Mouse (Mus musculus): ENCODE results near the gene AI661453.

AI661453 gene

DNA sequence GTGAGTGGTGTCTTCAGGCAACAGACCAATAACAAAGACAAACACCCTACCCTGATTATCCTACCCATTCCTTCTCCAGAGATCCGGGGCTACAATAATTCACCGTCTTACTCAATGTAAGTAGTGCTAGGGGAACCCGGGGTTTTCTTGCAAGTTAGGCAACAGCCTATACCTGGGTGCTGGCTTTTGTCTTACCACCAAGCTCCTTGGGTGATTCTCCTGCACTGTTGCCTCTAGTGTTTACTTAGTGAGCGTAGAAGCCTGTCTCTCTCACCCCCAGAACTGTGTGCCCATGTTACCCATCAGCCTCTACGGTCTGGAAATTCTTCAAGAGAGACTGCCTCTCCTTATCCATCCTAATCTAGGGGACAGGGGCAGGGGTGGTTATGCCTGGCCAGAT is 67.8 kb downstream of the AI661453 start:
- no peak for DNase-seq

GRCm38 (mm10) chr17:47504941-47505346 is 68.5 kb downstream of the AI661453 start, which contains the start of gene Ccnd3:
Gene Ccnd3 (plus strand): TSS chr17:47505051.
- DNase-seq = peak; percentile 87 to 91

DNA sequence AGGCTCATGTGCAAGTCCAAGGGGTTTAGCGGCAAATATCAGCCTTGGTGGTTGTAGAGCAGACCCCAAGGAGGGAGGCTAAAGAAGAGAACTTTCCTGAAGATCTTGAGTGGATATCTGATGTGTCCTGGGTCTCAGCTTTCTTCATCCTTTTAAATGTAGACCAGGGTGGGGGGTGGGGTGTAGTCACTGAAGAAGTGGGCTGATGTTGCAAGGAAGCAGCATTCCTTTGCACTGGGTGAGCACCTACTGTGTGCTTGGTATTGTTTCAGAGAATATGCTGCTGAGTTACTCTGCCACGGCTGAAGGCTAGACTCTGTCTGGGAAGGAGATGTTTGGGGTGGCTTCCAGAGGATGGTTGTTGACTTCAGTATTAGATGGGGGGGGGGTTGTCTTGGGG is 69.2 kb downstream of the AI661453 start:
- no peak for DNase-seq

DNA sequence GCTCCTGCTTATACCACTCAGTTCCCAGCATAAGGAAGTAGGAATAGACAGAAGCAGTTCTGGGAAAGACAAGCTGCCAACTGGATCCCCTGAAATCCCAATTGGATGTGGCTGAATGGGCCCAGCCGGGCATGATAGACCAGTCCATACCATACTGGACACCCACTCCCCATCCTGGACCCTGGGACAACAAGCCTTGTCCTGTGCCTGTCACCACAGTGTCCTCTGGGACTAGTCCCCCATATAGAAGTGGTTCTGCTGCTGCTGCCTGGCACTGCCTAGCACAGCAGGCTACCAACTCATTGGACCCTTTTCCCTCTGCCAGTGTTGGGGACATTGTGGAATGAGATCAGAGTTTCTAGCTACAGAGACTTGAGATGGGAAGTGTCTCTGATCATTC is 69.6 kb downstream of the AI661453 start:
- DNase-seq = no peak

DNA sequence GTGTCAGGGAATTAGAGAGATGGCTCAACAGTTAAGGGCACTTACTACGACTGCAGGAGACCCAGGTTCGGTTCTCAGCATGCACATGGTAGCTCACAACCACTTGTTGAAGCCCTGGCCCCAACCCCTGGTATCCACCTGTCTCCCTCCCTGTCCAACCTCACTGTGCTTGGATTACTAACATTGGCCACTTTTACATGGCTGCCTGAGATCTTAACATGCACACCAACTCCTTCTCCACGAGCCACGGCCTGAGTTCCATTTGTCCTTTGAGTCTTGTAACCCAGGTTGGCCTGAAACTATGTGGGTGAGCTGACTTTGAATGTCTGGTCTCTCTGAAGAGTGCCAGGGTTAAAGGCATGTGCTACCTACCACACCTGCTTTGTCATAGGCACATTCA is 70.3 kb downstream of the AI661453 start:
- DNase-seq = no peak

DNA sequence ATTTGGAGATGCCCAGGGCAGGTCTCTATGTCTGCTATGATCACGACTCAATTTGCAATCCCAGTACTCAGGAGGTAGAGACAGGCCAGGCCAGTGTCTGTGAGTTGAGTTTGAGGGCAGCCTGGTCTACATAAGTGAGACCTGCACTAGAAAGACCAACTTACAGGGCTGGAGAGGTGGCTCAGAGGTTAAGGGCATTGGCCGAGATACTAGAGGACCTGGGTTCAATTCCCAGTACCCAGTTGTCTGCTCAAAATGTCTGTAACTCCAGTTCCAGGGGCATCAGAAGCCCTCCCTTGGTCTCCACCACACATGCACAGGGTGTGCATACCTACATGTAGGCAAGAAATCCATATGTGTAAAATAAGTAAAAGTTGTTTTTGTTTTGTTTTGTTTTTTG is 71.1 kb downstream of the AI661453 start:
- DNase-seq = no peak

- peak; percentile 97 to 100 for DNase-seq
These were observed 71.7 kb downstream of the AI661453 start for GRCm38 (mm10) chr17:47508012-47508608.

GRCm38 (mm10) chr17:47509031-47509705 is 72.8 kb downstream of the AI661453 start:
- no peak for DNase-seq

DNA sequence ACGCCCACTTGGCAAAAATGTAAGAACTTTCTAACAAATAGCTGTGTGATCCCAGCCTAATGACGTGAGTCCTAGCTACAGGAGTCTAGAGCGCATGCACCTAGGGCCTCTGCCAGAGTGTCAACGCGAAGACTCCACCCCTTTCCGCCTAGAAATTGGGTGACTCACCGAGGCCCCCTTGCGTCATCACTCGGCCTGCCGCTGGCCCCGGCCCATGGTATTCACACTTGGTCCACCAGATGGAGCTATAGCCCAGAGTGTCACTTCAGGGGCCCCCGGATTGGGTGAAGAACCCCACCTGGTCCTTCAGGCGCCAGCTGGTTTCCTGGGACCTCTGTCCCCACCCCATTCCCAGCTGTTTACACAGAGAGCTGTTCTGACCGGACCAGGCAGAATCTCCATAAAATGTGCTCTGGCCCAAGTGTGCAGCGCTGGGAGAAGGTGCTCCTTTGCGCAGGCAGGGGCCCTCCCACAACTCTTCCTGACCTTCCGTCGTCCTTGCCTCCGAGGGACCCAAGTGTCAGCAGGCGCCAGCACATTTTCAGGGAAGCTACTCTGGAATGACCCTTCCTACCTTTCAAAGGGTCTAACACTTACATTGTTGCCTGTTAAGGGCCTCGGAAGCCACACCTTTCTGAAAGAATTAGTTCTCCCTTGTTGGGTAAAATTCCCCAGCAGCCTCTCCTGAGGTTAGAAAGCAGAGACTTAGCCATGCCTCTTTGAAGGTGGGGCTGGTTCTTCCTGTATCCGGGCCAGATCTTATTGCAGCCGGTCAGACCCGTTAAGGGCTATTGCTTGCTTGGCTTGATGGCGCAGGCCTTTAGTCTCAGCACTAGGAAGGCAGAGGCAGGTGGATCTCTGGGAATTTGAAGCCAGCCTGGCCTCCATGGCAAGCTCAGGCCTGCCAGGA is 75.0 kb downstream of the AI661453 start:
- peak; percentile 98 to 99 for DNase-seq

GRCm38 (mm10) chr17:47512956-47513775 is 76.8 kb downstream of the AI661453 start:
- DNase-seq = no peak

DNA sequence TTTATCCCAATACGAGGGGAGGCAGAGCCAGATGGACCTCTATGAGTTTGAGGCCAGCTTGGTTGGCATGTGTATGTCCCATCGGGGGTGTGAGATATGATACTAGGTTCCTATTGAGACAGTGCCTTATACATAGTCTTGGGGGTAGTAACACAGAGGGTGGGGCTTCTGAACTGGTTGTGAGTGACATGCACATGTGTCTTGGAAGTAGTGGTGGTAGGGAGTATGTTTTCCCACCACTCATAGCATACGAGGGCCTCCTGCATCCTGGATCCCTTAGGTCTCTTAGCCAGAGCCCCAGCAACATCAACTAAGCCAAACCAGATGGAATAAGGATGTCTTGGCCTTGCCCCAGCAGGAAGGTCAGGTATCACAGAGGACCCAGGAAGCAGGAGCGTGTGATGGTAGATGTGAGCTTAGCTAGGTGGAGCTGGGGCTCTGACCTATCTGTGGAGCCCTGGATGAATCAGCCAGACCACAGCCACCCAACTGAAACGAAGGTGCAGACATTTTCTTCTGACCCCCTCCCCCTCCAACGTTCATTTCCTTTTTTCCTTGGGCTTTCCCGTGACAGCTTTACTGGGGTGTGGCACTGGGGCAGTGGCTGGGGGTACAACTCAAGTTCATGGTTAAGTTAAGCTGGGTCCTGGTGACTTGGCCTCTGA is 78.9 kb downstream of the AI661453 start:
- no peak for DNase-seq

GRCm38 (mm10) chr17:47516232-47516631 is 79.8 kb downstream of the AI661453 start:
- no peak for DNase-seq

DNA sequence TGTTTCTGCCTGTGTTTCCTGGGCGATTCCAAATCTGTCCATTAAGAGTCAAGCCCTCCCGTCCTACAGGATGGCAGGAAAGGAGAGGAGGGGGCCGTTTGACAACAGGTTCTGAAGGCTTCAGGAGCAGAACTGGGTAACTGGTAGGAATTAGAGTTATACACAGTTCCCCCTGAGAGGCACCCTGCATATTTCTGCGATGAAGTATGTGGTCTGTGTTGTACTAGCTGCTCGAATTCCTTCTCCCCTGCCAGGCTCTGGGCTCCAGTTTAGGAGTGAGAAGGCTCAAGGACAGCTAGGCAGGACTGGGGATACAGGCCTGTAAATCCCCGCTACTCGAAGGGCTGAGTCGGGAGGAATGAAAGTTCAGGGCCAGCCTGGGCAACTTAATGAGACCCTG is 81.8 kb downstream of the AI661453 start:
- no peak for DNase-seq

All from kidney, postnatal 36 days (tissue).